Mouse (Mus musculus): Measurements from ENCODE around the gene Gadd45gip1. TPM values are rescaled to one million over a fixed set of nuclear protein-coding genes. Genes with fewer than 3 reads are reported as not detected.

Gadd45gip1 gene
- polyA plus RNA-seq, 1 experiment from 2014 or later, result 46.5 TPM

DNA sequence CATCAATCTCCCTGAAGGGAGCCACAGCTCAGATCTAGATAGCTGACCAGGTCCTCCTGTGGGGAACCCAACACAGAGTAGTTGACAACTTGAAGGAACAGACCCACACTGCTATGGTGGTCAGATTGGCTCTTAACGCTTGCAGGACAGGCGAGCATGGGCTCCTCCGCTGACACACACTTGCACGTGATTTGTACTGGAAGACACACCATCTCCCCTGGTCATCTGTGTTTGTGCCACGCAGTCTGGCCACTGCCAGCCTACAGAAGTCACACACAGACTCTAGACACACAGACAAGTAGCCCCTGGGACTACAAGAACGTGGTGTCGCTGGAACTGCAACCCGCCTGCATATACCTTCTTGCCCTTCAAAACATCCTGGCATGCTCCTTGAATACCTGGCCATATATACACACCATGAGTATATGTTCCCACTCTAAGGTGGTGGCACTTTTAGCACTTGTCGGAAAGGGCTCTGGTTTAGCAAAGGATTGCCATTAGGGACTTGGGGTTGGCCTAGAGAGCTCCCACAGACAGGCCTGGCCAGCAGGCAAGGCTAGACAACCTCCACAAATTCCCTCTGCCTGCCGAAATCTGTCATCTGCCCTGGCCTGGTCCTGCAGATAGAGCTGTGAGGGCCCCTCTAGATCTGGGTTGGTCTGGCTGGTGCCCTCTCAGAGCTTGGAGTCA, 32.7 kb upstream of the Gadd45gip1 start:
- WGBS, result 39% methylated on average over 10 of the region's 10 CpGs
- H3K27me3 ChIP-seq, result peaks cover 85% of the 10 kb centered on the region
- peak overlapping the region; percentile 95 for H3K9ac ChIP-seq (replicated peaks)
- H3K4me3 ChIP-seq (replicated peaks), result peak overlapping the region; percentile 76
- H3K36me3 ChIP-seq, result peaks cover 12% of the 10 kb centered on the region
- no peaks in the 10 kb centered on the region for H3K9me3 ChIP-seq
- 0 out of 2 replicates have a peak overlapping the region, but pooled peaks have one; percentile 74 for H3K27ac ChIP-seq
- peak overlapping the region; percentile 89 for H3K4me2 ChIP-seq
- ATAC-seq (ENCODE audit: insufficient number of reproducible peaks, insufficient read depth, low FRiP score, low TSS enrichment, low read depth), result no peak
- H3K4me1 ChIP-seq (replicated peaks), result peaks cover 47% of the 10 kb centered on the region

DNA sequence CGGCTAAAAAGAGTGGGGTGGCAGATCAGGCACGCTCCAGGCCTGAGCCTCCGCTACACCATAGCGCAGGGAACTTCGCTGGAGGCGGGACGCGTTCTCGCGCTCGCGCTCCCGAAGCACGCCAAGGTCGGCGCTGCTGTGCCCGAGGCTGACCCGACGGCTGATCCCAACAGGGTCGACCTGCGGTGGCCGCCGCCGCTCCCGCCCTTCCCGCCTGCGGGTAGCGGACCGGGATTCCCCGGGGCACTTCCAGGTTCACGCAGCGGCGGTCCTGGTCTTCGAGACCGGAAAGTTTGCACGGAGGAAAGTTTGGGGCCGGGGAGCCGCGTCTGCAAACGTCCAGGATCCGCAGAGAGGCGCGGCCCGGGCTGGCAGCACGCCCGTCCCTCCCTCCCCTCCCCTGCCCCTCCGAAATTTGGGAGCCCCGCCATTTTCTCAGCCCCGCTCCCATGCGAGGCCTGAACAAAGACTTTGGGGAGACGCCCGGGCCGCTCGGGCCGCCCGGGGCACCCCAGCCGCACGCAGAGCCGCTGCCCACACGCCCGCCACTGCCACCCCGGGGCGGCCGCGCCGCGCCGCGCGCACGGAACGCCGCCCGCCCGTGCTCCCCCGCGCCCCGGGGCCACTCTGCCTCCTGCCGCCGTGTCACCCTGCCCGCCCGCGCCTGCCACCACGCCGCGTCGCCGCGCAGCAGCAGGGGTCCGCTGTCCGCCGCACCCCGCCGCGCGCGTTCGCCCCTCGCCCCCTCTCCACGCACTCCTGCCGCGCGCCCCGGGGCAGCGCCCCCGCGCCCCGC, 32.0 kb upstream of the Gadd45gip1 start:
- peak; percentile 27; the same call in 1 of the 2 replicates for ATAC-seq (ENCODE audit: insufficient number of reproducible peaks, insufficient read depth, low FRiP score, low TSS enrichment, low read depth)
- Histone ChIP-seq H3K4me3 (replicated peaks) (peak overlapping the region; percentile 76), H3K9me3 (no peaks in the 10 kb centered on the region), H3K4me1 (replicated peaks) (peaks cover 42% of the 10 kb centered on the region), H3K4me2 (peak overlapping the region; percentile 89), H3K9ac (replicated peaks) (peak overlapping the region; percentile 95), H3K27ac (peak overlapping the region; percentile 74), H3K36me3 (peaks cover 12% of the 10 kb centered on the region), H3K27me3 (peaks cover 85% of the 10 kb centered on the region)
- WGBS, result 1% methylated on average over 80 of the region's 108 CpGs

DNA sequence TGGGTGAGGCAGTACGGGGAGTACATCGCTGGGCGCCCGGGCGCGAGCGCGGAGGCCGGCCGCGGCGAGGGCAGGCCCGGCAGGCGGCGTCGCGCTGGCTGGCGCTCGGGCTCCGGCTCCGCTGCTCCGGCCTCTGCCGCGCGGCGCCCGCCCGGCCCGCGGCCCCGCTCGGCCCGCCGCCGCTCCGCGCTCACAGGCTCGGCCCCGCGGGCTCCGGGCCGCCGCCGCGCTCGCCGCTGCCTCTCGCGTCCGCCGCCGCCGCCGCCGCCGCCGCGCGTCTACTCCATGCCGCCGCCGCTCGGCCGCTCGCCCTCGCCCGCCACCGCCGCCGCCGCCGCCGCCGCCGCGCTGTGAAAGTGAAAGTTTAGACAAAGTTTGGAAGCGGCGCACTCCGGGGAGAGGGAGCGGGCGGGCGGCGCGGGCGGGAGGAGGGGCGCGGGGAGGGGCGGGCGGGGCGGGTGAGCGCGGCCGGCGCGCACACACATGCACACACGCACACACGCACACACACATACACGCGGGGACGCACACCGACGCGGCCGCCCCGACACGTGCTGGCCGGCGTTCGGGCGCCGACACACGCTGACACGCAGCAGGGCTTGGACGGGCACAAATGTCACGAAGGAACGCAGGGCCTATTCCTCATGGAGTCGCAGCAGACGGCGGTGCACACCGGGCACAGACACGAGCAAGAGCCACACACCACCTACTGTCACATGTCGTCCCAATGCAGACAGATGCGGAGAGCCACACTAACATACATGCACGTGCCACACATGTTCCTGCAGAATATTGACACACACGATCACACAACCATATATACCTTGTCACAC, 31.1 kb upstream of the Gadd45gip1 start, which contains the start of gene Nfix:
Nfix (minus strand) TSS at position 346 of the 833 bp plus-strand sequence.
- H3K9ac ChIP-seq (replicated peaks), result peak within 1 kb of the TSS; percentile 95
- H3K27me3 ChIP-seq, result peaks cover 86% of the 10 kb centered on the region
- H3K4me3 ChIP-seq (replicated peaks), result peak within 1 kb of the TSS; percentile 76
- peak within 1 kb of the TSS; percentile 74 for H3K27ac ChIP-seq
- 4% methylated on average over 34 of the region's 125 CpGs for WGBS
- no peak for ATAC-seq (ENCODE audit: insufficient number of reproducible peaks, insufficient read depth, low FRiP score, low TSS enrichment, low read depth)
- peak within 1 kb of the TSS; percentile 89 for H3K4me2 ChIP-seq
- peaks cover 35% of the 10 kb centered on the region for H3K4me1 ChIP-seq (replicated peaks)
- H3K9me3 ChIP-seq, result no peaks in the 10 kb centered on the region
- H3K36me3 ChIP-seq, result peaks cover 12% of the 10 kb centered on the region

DNA sequence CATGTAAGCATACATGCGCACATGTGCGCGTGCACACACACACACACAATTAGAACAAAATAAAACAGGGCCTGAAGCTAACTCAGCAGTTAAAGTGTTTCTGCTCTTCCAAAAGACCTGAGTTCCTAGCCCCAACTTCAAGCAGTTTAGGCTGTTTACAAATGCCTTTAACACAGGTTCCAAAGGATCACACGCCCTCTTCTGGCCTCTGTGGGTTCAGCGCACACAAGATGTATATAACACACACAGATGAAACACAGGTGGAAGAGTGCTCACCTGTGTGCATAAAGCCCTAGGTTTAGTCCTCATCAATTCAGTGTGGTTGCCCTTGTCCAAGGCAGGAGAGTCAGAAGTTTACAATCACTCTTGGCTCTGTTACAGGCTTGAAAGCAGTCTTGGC, 25.3 kb upstream of the Gadd45gip1 start:
- peaks cover 5% of the 10 kb centered on the region; the same call in 1 of the 2 replicates for H3K9me3 ChIP-seq
- no peak overlapping the region for H3K27ac ChIP-seq
- no peaks in the 10 kb centered on the region for H3K36me3 ChIP-seq
- no peak overlapping the region for H3K4me2 ChIP-seq
- H3K4me3 ChIP-seq (replicated peaks), result no peak overlapping the region
- no peak overlapping the region for H3K9ac ChIP-seq (replicated peaks)
- ATAC-seq (ENCODE audit: insufficient number of reproducible peaks, insufficient read depth, low FRiP score, low TSS enrichment, low read depth), result no peak
- WGBS, result 95% methylated on average over 5 of the region's 5 CpGs
- H3K27me3 ChIP-seq, result peaks cover 70% of the 10 kb centered on the region
- peaks cover 17% of the 10 kb centered on the region for H3K4me1 ChIP-seq (replicated peaks)

DNA sequence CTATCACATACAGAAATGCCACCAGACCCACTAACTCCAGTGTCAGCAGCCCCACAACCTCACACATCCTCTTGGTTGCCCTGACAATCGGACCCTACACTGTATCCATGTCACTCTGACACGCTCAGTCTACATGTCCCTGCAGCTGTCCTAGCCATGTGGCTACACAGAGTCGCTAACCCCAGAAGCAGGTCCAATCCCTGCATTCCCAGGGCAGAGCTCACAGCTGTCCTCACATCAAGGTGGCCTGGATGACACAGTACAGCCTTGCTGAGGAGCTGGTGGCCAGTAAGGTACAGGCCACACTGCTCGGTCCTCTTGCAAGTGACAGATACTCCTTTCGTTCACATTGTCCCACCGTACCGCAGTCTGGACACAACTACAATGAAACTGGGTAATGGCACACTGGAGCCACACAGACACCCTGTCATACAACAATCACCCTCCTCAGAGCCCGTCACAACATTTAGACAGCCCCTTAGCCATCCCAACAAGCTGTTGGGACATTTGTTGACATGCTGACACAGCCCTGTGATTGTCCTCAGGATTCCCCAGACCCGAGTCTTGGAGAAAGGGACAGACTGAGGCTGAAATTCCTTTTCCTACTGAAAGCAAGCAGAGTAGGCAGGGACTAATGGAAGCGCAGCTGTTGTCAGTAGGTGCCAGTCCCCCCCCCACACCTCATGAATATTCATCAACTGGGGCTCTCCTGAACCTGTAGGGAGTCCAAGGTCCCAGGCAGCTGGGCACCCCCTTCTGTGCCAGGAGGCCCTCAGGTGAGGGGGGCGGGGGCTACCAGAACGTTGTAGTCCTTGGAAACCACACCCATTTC, 22.0 kb upstream of the Gadd45gip1 start:
- WGBS, result 61% methylated on average over 12 of the region's 12 CpGs
- peaks cover 67% of the 10 kb centered on the region for H3K27me3 ChIP-seq
- H3K36me3 ChIP-seq, result no peaks in the 10 kb centered on the region
- H3K4me1 ChIP-seq (replicated peaks), result peaks cover 4% of the 10 kb centered on the region
- peaks cover 5% of the 10 kb centered on the region; the same call in 1 of the 2 replicates for H3K9me3 ChIP-seq
- H3K27ac ChIP-seq, result no peak overlapping the region
- H3K9ac ChIP-seq (replicated peaks), result no peak overlapping the region
- no peak for ATAC-seq (ENCODE audit: insufficient number of reproducible peaks, insufficient read depth, low FRiP score, low TSS enrichment, low read depth)
- H3K4me3 ChIP-seq (replicated peaks), result no peak overlapping the region
- no peak overlapping the region for H3K4me2 ChIP-seq

DNA sequence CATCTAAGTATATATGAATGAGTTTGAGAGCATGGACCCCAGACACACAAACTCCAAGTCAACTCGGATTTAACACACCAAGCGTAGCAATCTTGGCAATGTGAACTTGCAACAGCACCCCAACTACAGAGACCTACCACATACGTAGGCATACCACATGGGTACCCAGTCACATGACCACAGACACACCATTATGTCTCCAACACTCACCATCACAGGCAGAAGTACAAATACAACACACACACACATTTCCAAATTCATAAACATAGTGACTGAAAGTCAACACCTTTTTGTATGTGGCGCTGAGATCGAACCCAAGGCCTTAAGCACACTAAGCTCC, 21.4 kb upstream of the Gadd45gip1 start:
- Histone ChIP-seq H3K4me3 (replicated peaks) (no peak overlapping the region), H3K9ac (replicated peaks) (no peak overlapping the region), H3K27me3 (peaks cover 67% of the 10 kb centered on the region), H3K4me1 (replicated peaks) (peaks cover 10% of the 10 kb centered on the region), H3K36me3 (no peaks in the 10 kb centered on the region), H3K4me2 (no peak overlapping the region), H3K9me3 (peaks cover 5% of the 10 kb centered on the region; the same call in 1 of the 2 replicates), H3K27ac (no peak overlapping the region)
- WGBS, result 81% methylated on average over 5 of the region's 5 CpGs
- no peak for ATAC-seq (ENCODE audit: insufficient number of reproducible peaks, insufficient read depth, low FRiP score, low TSS enrichment, low read depth)

DNA sequence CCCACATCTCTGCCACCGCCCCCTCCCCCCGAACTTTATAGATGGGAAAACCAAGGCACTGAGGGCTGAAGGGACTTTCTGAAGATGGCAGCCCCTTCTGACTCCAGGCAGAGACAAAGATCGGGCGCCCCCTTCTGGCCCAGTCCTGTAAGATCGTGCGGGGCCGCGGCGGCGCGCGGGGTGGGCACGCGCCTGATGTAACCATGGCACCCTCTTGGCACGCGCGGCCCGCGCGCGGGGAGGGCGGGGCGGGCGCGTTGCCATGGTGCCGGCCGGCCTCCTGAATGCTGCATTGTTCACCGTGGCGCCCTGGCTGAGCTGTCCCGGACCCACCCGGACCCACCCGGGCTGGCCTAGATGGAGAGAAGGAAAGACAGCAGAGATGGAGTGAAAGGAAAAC, 20.4 kb upstream of the Gadd45gip1 start:
- Histone ChIP-seq H3K4me2 (peak overlapping the region; percentile 61), H3K4me3 (replicated peaks) (peak overlapping the region; percentile 34), H3K36me3 (no peaks in the 10 kb centered on the region), H3K9me3 (peaks cover 4% of the 10 kb centered on the region; the same call in 1 of the 2 replicates), H3K27me3 (peaks cover 66% of the 10 kb centered on the region), H3K9ac (replicated peaks) (0 out of 2 replicates have a peak overlapping the region, but pooled peaks have one; percentile 44), H3K4me1 (replicated peaks) (peaks cover 15% of the 10 kb centered on the region), H3K27ac (peak overlapping the region; percentile 50; the same call in 1 of the 2 replicates)
- WGBS, result 3% methylated on average over 32 of the region's 32 CpGs
- peak; percentile 77; the same call in 1 of the 2 replicates for ATAC-seq (ENCODE audit: insufficient number of reproducible peaks, insufficient read depth, low FRiP score, low TSS enrichment, low read depth)

DNA sequence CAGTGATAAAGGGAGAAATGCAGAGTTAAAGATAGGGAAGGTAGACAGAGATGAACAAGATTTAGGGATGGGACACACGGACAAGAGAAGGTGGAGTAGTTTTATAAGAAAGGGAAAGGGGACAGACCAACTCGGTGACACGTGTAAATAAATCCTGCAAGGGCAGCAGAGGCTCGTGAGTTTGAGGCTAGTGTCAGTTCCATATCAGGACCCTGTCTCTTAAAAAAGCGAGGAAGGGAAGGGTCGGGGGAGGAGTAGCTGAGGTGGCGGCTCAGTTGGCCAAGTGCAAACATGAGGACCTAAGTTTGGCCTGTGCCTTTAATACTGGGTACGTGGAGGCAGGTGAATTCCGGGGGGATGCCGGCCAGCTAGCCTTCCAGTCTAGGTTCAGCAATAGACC, 20.0 kb upstream of the Gadd45gip1 start:
- peaks cover 66% of the 10 kb centered on the region for H3K27me3 ChIP-seq

DNA sequence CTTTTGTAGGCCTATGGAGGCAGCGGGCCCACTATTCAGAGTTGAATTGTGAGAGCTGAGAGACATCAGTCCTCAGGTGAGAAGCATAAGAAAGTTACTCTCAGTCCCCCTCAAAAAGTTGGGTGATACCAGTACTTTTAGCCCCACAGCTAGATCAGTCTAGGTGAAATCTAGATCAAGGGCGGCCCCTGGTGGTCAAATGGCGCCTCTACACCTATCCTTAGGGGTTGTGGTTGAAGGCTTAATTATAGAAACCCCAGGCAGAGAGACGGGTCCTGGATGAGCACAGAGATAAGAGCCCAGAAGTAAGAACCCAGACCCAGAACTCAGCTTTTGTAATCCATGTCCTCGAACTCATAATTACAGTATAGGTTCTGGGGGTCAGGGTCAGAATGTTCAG, 18.3 kb upstream of the Gadd45gip1 start:
- Histone ChIP-seq H3K36me3 (no peaks in the 10 kb centered on the region), H3K9me3 (no peaks in the 10 kb centered on the region), H3K9ac (replicated peaks) (no peak overlapping the region), H3K4me1 (replicated peaks) (peaks cover 15% of the 10 kb centered on the region), H3K27me3 (peaks cover 60% of the 10 kb centered on the region), H3K27ac (no peak overlapping the region), H3K4me2 (no peak overlapping the region), H3K4me3 (replicated peaks) (no peak overlapping the region)
- 2% methylated on average over 5 of the region's 5 CpGs for WGBS
- ATAC-seq (ENCODE audit: insufficient number of reproducible peaks, insufficient read depth, low FRiP score, low TSS enrichment, low read depth), result no peak

More for the DNA sequence above, 20.0 kb upstream of the Gadd45gip1 start:
- no peak for ATAC-seq (ENCODE audit: insufficient number of reproducible peaks, insufficient read depth, low FRiP score, low TSS enrichment, low read depth)
- Histone ChIP-seq H3K4me3 (replicated peaks) (peak overlapping the region; percentile 34), H3K27ac (peak overlapping the region; percentile 50; the same call in 1 of the 2 replicates), H3K9ac (replicated peaks) (0 out of 2 replicates have a peak overlapping the region, but pooled peaks have one; percentile 44), H3K36me3 (no peaks in the 10 kb centered on the region), H3K9me3 (no peaks in the 10 kb centered on the region), H3K4me1 (replicated peaks) (peaks cover 15% of the 10 kb centered on the region), H3K4me2 (peak overlapping the region; percentile 61)
- WGBS, result 30% methylated on average over 10 of the region's 10 CpGs

DNA sequence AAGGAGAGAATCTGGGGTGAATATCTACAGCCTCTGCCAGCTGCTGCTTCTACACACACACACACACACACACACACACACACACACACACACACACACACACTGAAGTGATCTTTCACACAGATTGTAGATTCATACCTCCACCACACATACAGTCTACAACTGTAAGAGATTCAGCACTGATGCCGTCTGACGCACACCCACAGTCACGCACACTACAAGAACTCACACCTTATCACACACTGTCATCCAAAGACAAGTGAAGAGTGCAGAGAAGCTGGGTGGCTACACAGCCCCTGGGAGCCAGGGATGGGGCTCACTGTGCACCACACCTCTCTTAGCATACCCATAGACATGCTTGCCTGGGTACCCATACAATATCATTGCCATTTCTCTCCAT, 17.5 kb upstream of the Gadd45gip1 start:
- Histone ChIP-seq H3K4me3 (replicated peaks) (no peak overlapping the region), H3K27me3 (peaks cover 52% of the 10 kb centered on the region), H3K4me2 (no peak overlapping the region), H3K4me1 (replicated peaks) (peaks cover 15% of the 10 kb centered on the region), H3K27ac (no peak overlapping the region), H3K36me3 (no peaks in the 10 kb centered on the region), H3K9ac (replicated peaks) (no peak overlapping the region), H3K9me3 (no peaks in the 10 kb centered on the region)
- 94% methylated on average over 3 of the region's 3 CpGs for WGBS
- ATAC-seq (ENCODE audit: insufficient number of reproducible peaks, insufficient read depth, low FRiP score, low TSS enrichment, low read depth), result no peak
